Mouse (Mus musculus) forebrain, embryonic 15.5 days (tissue): ENCODE results near the gene Gm3149. TPM values are rescaled to one million over a fixed set of nuclear protein-coding genes. Genes with fewer than 3 reads are reported as not detected.
"Not testable (repeated sequence)": the region's sequence is repeated elsewhere in the genome, so short reads cannot be mapped to it uniquely, and the experiment has no call there.

ENCODE experiments used
- ATAC-seq: fragments of 200-750 bp; cut with Nextera tagmentation; replicated peaks from 2 replicates; pipeline ENCODE4 v1.8.0; 2017; ENCODE audit warnings: mild to moderate bottlenecking, moderate TSS enrichment, moderate library complexity
- H3K27ac ChIP-seq: fragments of 300-500 bp; sonication (generic); replicated peaks from 2 replicates; pipeline ENCODE4 v1.5.1; 2015; ENCODE audit warnings: mild to moderate bottlenecking, inconsistent platforms
- H3K27me3 ChIP-seq: fragments of 300-500 bp; sonication (generic); 2 replicates; pipeline ENCODE4 v1.6.1; 2015; ENCODE audit warnings: inconsistent platforms
- H3K36me3 ChIP-seq: fragments of 300-500 bp; sonication (generic); 2 replicates; pipeline ENCODE4 v1.6.1; 2015; ENCODE audit warnings: mild to moderate bottlenecking, inconsistent platforms
- H3K4me1 ChIP-seq: fragments of 300-500 bp; sonication (generic); 2 replicates; pipeline ENCODE4 v1.6.1; 2015; ENCODE audit warnings: inconsistent platforms
- H3K4me2 ChIP-seq: fragments of 300-500 bp; sonication (generic); replicated peaks from 2 replicates; pipeline ENCODE4 v1.6.1; 2015; ENCODE audit warnings: mild to moderate bottlenecking, inconsistent platforms
- H3K4me3 ChIP-seq: fragments of 300-500 bp; sonication (generic); 2 replicates; pipeline ENCODE4 v1.5.1; 2015; ENCODE audit warnings: mild to moderate bottlenecking, inconsistent platforms
- H3K9ac ChIP-seq: fragments of 300-500 bp; sonication (generic); replicated peaks from 2 replicates; pipeline ENCODE4 v1.6.1; 2015; ENCODE audit warnings: mild to moderate bottlenecking, inconsistent platforms
- H3K9me3 ChIP-seq: fragments of 300-500 bp; sonication (generic); 2 replicates; pipeline ENCODE4 v1.6.1; 2016; ENCODE audit warnings: inconsistent platforms
- WGBS: fragments of 180-500 bp; shearing (Covaris S2); methylation state at CpG from one replicate; pipeline ENCODE4 v1.1.7; 2015; ENCODE audit warnings: mixed read lengths; 5-methylcytosine and 5-hydroxymethylcytosine counted together
- polyA plus RNA-seq: library from polyadenylated mRNA; unstranded; fragments of >200 nt; fragmentation: Nextera tagmentation; extraction: Ambion mirVana; gene quantifications from 2 replicates; pipeline ENCODE4 v1.2.1, GENCODE M21; 2015

The Gm3149 gene
- polyA plus RNA-seq: not detected in 2 replicates

DNA sequence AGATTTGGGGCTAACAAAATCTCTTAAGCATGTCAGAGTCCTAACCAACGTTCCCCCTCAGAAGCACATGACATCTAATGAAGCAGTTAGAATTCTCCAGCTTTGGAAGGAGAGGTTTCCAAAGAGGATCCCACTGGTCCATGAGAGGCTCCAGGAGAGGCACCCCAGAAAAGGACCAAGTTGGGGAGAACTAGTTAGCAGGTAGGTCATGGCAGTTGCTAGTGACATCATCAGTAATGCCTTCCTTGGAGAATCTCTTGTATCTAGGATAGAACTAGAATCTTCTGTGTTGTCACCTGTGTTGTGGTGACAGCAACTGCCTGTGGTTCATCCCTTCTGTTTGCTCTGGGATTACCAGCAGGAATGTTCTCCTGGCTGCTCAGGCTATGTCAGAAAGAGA, at the start of gene Gm3149:
Gm3149 (plus strand) TSS at position 301 of the 400 bp plus-strand sequence.
- not testable (repeated sequence) for H3K9me3 ChIP-seq, H3K27me3 ChIP-seq, H3K4me2 ChIP-seq, H3K4me1 ChIP-seq, H3K9ac ChIP-seq, ATAC-seq, H3K27ac ChIP-seq, H3K4me3 ChIP-seq, H3K36me3 ChIP-seq
- no CpG with 5 or more reads among the region's 1 CpGs for WGBS

GRCm38 (mm10) chr14:4269238-4269950, 47.7 kb upstream of the Gm3149 start:
- H3K9ac ChIP-seq, H3K27ac ChIP-seq, H3K4me2 ChIP-seq, H3K9me3 ChIP-seq, ATAC-seq, H3K27me3 ChIP-seq, H3K36me3 ChIP-seq, H3K4me3 ChIP-seq, H3K4me1 ChIP-seq: not testable (repeated sequence)
- WGBS: 90% methylated on average over 2 of the region's 2 CpGs

DNA sequence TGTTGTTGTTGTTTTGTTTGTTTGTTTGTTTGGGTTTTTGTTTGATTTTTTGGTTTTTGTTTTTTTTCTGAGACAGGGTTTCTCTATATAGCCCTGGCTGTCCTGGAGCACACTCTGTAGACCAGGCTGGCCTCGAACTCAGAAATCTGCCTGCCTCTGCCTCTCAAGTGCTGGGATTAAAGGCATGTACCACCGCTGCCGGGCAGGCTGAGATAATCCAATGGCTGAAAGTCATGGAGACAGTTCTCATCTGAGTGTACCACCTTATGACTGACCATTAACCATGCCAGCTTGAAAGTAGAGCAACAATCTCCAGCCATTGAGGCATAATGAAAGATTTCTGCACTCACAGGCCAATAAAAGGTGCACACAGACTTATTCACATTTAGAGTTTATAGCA, 37.3 kb upstream of the Gm3149 start:
- not testable (repeated sequence) for H3K27me3 ChIP-seq, H3K4me2 ChIP-seq, H3K4me3 ChIP-seq, H3K27ac ChIP-seq, ATAC-seq, H3K36me3 ChIP-seq, H3K4me1 ChIP-seq, H3K9ac ChIP-seq, H3K9me3 ChIP-seq
- 83% methylated on average over 3 of the region's 3 CpGs for WGBS

GRCm38 (mm10) chr14:4334476-4335080, 17.5 kb downstream of the Gm3149 start, which contains the start of gene 2610042L04Rik:
2610042L04Rik (plus strand) TSS chr14:4334763.
- H3K27me3 ChIP-seq, ATAC-seq, H3K36me3 ChIP-seq, H3K4me1 ChIP-seq, H3K27ac ChIP-seq, H3K9me3 ChIP-seq: not testable (repeated sequence)
- Histone ChIP-seq H3K9ac (peak within 1 kb of the TSS; percentile 59), H3K4me3 (peak within 1 kb of the TSS; percentile 48), H3K4me2 (peak within 1 kb of the TSS; percentile 66)
- 4% methylated on average over 20 of the region's 48 CpGs for WGBS

DNA sequence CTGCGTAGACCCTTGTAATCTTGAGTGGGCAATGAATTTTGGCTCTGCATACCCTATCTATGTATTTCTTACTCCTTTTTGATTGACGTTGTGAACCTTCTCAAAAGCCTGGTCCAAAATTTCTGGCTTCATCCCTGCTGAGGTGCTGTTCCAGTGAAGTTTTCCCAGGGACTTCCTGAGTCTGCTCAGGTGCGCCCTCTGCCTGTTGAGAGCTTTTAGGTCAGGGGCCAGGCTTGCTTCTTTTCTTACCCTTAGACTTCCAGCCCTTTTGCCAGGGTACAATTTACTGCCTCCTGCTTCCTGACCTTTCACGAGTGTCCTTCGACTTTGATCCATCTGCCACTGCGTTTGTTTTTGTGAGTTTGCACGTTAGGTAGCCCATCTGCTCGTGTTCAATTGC, 18.4 kb downstream of the Gm3149 start:
- ATAC-seq, H3K4me1 ChIP-seq, H3K4me3 ChIP-seq, H3K9ac ChIP-seq, H3K27ac ChIP-seq, H3K36me3 ChIP-seq, H3K4me2 ChIP-seq, H3K27me3 ChIP-seq, H3K9me3 ChIP-seq: not testable (repeated sequence)
- 3% methylated on average over 7 of the region's 8 CpGs for WGBS

GRCm38 (mm10) chr14:4368991-4369390, 51.9 kb downstream of the Gm3149 start:
- not testable (repeated sequence) for H3K27me3 ChIP-seq, H3K4me3 ChIP-seq, H3K4me1 ChIP-seq, ATAC-seq, H3K36me3 ChIP-seq, H3K9me3 ChIP-seq, H3K4me2 ChIP-seq, H3K9ac ChIP-seq, H3K27ac ChIP-seq
- WGBS: 90% methylated on average over 3 of the region's 3 CpGs

DNA sequence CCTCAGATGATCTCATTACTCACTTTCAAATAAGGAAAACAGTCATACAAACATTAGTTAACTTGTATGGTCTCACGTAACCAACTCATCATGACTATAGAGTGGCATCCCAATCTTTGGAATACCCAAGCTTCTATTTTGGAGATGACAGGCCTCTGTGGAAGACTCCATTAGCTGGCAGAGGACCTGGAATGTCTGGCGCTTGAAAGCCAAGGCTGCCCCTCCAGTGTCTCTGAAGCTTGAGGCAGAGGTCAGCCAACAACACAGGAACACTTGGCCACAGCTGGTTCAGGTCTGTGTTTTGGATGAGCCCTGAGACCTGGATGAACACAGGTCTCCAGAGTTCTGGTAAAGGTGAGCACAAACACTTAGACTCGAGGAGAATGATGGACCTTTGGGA, 52.6 kb downstream of the Gm3149 start:
- H3K4me3 ChIP-seq, H3K27ac ChIP-seq, ATAC-seq, H3K4me1 ChIP-seq, H3K27me3 ChIP-seq, H3K9me3 ChIP-seq, H3K9ac ChIP-seq, H3K4me2 ChIP-seq, H3K36me3 ChIP-seq: not testable (repeated sequence)
- WGBS: 78% methylated on average over 3 of the region's 3 CpGs

Other genes with a start within 250 kb of the Gm3149 start
- gene Gm3115, start 233.2 kb upstream of the Gm3149 start, polyA plus RNA-seq: not detected in 2 replicates
- 2.4 and 4.4 TPM in 2 replicates for gene Gm8108, start 206.8 kb upstream of the Gm3149 start, polyA plus RNA-seq
- gene Gm3127, start 152.3 kb upstream of the Gm3149 start, polyA plus RNA-seq: not detected in 2 replicates
- 5.9 and 7.2 TPM in 2 replicates for gene Gm2974, start 134.7 kb upstream of the Gm3149 start, polyA plus RNA-seq
- gene Gm3138, start 67.7 kb upstream of the Gm3149 start, polyA plus RNA-seq: not detected in 2 replicates
- 4.6 and 5.7 TPM in 2 replicates for gene 2610042L04Rik, start 17.5 kb downstream of the Gm3149 start, polyA plus RNA-seq
- gene Gm3159, start 80.2 kb downstream of the Gm3149 start, polyA plus RNA-seq: not detected in 2 replicates
- gene Gm3164, start 98.2 kb downstream of the Gm3149 start, polyA plus RNA-seq: 3.5 and 4.0 TPM in 2 replicates
- 0.47 and 1.4 TPM in 2 replicates for gene Gm3173, start 113.7 kb downstream of the Gm3149 start, polyA plus RNA-seq
- gene Gm3182, start 164.5 kb downstream of the Gm3149 start, polyA plus RNA-seq: not detected in 2 replicates
- not detected in 2 replicates for gene Gm3047, start 238.1 kb downstream of the Gm3149 start, polyA plus RNA-seq